Mouse (Mus musculus) MEL (cell line): ENCODE results near the gene Stx1a. TPM values are rescaled to one million over a fixed set of nuclear protein-coding genes. Genes with fewer than 3 reads are reported as not detected.
"Not testable (repeated sequence)": the region's sequence is repeated elsewhere in the genome, so short reads cannot be mapped to it uniquely, and the experiment has no call there.

Experiments used
- DNase-seq: peaks from one replicate; pipeline ENCODE4 v3.0.0; 2011; ENCODE audit warnings: low read depth, low spot score
- H3K27ac ChIP-seq: 2 replicates; pipeline ENCODE4 v1.5.1; 2012; ENCODE audit warnings: low read depth, mild to moderate bottlenecking, control low read depth, low read length, moderate library complexity; ENCODE audit not compliant: control insufficient read depth
- H3K27me3 ChIP-seq, 2 experiments: fragments of 150-350 bp in 1 of 2; sonication (generic) in 1 of 2; 2 replicates each; pipeline ENCODE4 v1.6.1; 2012; ENCODE audit warnings: low read length in 2 of 2, mild to moderate bottlenecking in 2 of 2, improper control_type of control experiment in 1 of 2, moderate library complexity in 1 of 2; ENCODE audit not compliant: insufficient read depth in 2 of 2, control insufficient read depth in 1 of 2
- H3K36me3 ChIP-seq, 2 experiments: 2 replicates each; pipeline ENCODE4 v1.6.1; 2012 to 2014; ENCODE audit warnings: low read length in 2 of 2, improper control_type of control experiment in 1 of 2, inconsistent platforms in 1 of 2, mild to moderate bottlenecking in 1 of 2; ENCODE audit not compliant: insufficient read depth in 2 of 2, control insufficient read depth in 1 of 2
- H3K4me1 ChIP-seq, 2 experiments: fragments of 150-350 bp in 1 of 2; sonication (generic) in 1 of 2; 2 replicates each; pipeline ENCODE4 v1.6.1; 2012; ENCODE audit warnings: low read length in 2 of 2, improper control_type of control experiment in 1 of 2, mild to moderate bottlenecking in 1 of 2; ENCODE audit not compliant: insufficient read depth in 2 of 2, control insufficient read depth in 1 of 2
- H3K4me3 ChIP-seq, 2 experiments: fragments of 150-350 bp in 1 of 2; sonication (generic) in 1 of 2; 2 replicates each; pipeline ENCODE4 v1.5.1; 2012; ENCODE audit warnings: low read depth in 2 of 2, low read length in 2 of 2, mild to moderate bottlenecking in 2 of 2, moderate library complexity in 2 of 2, control low read depth in 1 of 2, improper control_type of control experiment in 1 of 2; ENCODE audit not compliant: control insufficient read depth in 1 of 2, insufficient read depth in 1 of 2
- H3K79me2 ChIP-seq: 2 replicates; pipeline ENCODE4 v1.6.1; 2012; ENCODE audit warnings: mild to moderate bottlenecking, low read length, moderate library complexity; ENCODE audit not compliant: control insufficient read depth, poor library complexity, insufficient read depth
- H3K9ac ChIP-seq: 2 replicates; pipeline ENCODE4 v1.6.1; 2012; ENCODE audit warnings: low read depth, mild to moderate bottlenecking, control low read depth, low read length, moderate library complexity; ENCODE audit not compliant: control insufficient read depth, poor library complexity, severe bottlenecking
- H3K9me3 ChIP-seq: fragments of 150-350 bp; sonication (generic); replicated peaks from 2 replicates; pipeline ENCODE4 v1.6.1; 2012; ENCODE audit warnings: mild to moderate bottlenecking, low read length, improper control_type of control experiment, moderate library complexity; ENCODE audit not compliant: insufficient read depth
- BHLHE40 ChIP-seq: IDR thresholded peaks from 2 replicates; pipeline ENCODE4 v1.6.1; 2012; ENCODE audit warnings: low read depth, mild to moderate bottlenecking, inconsistent platforms, low read length, improper control_type of control experiment, borderline replicate concordance
- CHD2 ChIP-seq: IDR thresholded peaks from 2 replicates; pipeline ENCODE4 v1.6.1; 2011; ENCODE audit warnings: low read length, improper control_type of control experiment
- ELF1 ChIP-seq: IDR thresholded peaks from 2 replicates; pipeline ENCODE4 v1.6.1; 2014; ENCODE audit warnings: low read depth, mild to moderate bottlenecking, inconsistent platforms, low read length, improper control_type of control experiment, moderate library complexity
- EP300 ChIP-seq, 2 experiments: IDR thresholded peaks; 2 replicates each; pipeline ENCODE4 v1.6.1; 2011; ENCODE audit warnings: improper control_type of control experiment in 2 of 2, low read length in 2 of 2, low read depth in 1 of 2, mild to moderate bottlenecking in 1 of 2
- ETS1 ChIP-seq: IDR thresholded peaks from 2 replicates; pipeline ENCODE4 v1.6.1; 2012; ENCODE audit warnings: low read depth, mild to moderate bottlenecking, inconsistent platforms, low read length, improper control_type of control experiment, moderate library complexity
- GATA1 ChIP-seq: IDR thresholded peaks from 2 replicates; pipeline ENCODE4 v1.6.1; 2011; ENCODE audit warnings: low read depth, low read length, improper control_type of control experiment
- HCFC1 ChIP-seq: IDR thresholded peaks from 2 replicates; pipeline ENCODE4 v1.6.1; 2012; ENCODE audit warnings: low read depth, mild to moderate bottlenecking, inconsistent platforms, low read length, improper control_type of control experiment, moderate library complexity
- MAFK ChIP-seq: IDR thresholded peaks from 2 replicates; pipeline ENCODE4 v1.6.1; 2011; ENCODE audit warnings: low read depth, mild to moderate bottlenecking, low read length, improper control_type of control experiment, borderline replicate concordance
- MAX ChIP-seq: IDR thresholded peaks from 2 replicates; pipeline ENCODE4 v1.6.1; 2011; ENCODE audit warnings: low read length, improper control_type of control experiment
- MAZ ChIP-seq: IDR thresholded peaks from 2 replicates; pipeline ENCODE4 v1.6.1; 2012; ENCODE audit warnings: low read depth, mild to moderate bottlenecking, inconsistent platforms, low read length, improper control_type of control experiment
- MEF2A ChIP-seq: IDR thresholded peaks from 2 replicates; pipeline ENCODE4 v1.6.1; 2014; ENCODE audit warnings: low read depth, mild to moderate bottlenecking, inconsistent platforms, low read length, improper control_type of control experiment; ENCODE audit not compliant: poor library complexity, insufficient replicate concordance, severe bottlenecking; ENCODE audit errors: extremely low read depth
- MXI1 ChIP-seq: IDR thresholded peaks from 2 replicates; pipeline ENCODE4 v1.6.1; 2011; ENCODE audit warnings: mild to moderate bottlenecking, low read depth, low read length, improper control_type of control experiment
- MYB ChIP-seq: IDR thresholded peaks from 2 replicates; pipeline ENCODE4 v1.6.1; 2011; ENCODE audit warnings: mild to moderate bottlenecking, low read depth, low read length, improper control_type of control experiment
- MYC ChIP-seq: IDR thresholded peaks from 2 replicates; pipeline ENCODE4 v1.6.1; 2011; ENCODE audit warnings: low read depth, mild to moderate bottlenecking, low read length, improper control_type of control experiment, moderate library complexity
- NELFE ChIP-seq: IDR thresholded peaks from 2 replicates; pipeline ENCODE4 v1.6.1; 2011; ENCODE audit warnings: low read depth, low read length, improper control_type of control experiment
- NRF1 ChIP-seq: IDR thresholded peaks from 2 replicates; pipeline ENCODE4 v1.6.1; 2014; ENCODE audit warnings: low read depth, mild to moderate bottlenecking, inconsistent platforms, low read length, improper control_type of control experiment, moderate library complexity; ENCODE audit not compliant: poor library complexity, insufficient read depth, severe bottlenecking
- POLR2A ChIP-seq, 2 experiments: IDR thresholded peaks; 2 replicates each; pipeline ENCODE4 v1.6.1; 2011 to 2012; ENCODE audit warnings: low read length in 2 of 2, mild to moderate bottlenecking in 2 of 2, control low read depth in 1 of 2, improper control_type of control experiment in 1 of 2, low read depth in 1 of 2, moderate library complexity in 1 of 2; ENCODE audit not compliant: control insufficient read depth in 1 of 2, insufficient read depth in 1 of 2, poor library complexity in 1 of 2
- POLR2AphosphoS2 ChIP-seq: IDR thresholded peaks from 2 replicates; pipeline ENCODE4 v1.6.1; 2011; ENCODE audit warnings: low read length, improper control_type of control experiment
- SIN3A ChIP-seq: IDR thresholded peaks from 2 replicates; pipeline ENCODE4 v1.6.1; 2012; ENCODE audit warnings: low read length, improper control_type of control experiment, inconsistent platforms
- TAL1 ChIP-seq: IDR thresholded peaks from 2 replicates; pipeline ENCODE4 v1.6.1; 2012; ENCODE audit warnings: mild to moderate bottlenecking, inconsistent platforms, low read length, moderate library complexity, mixed read lengths
- TBP ChIP-seq: IDR thresholded peaks from 2 replicates; pipeline ENCODE4 v1.8.0; 2011; ENCODE audit warnings: low read depth, low read length, improper control_type of control experiment
- TCF12 ChIP-seq: IDR thresholded peaks from 2 replicates; pipeline ENCODE4 v1.6.1; 2014; ENCODE audit warnings: low read depth, mild to moderate bottlenecking, inconsistent platforms, low read length, improper control_type of control experiment, moderate library complexity
- ZMIZ1 ChIP-seq: IDR thresholded peaks from 2 replicates; pipeline ENCODE4 v1.6.1; 2012; ENCODE audit warnings: low read depth, mild to moderate bottlenecking, inconsistent platforms, low read length, improper control_type of control experiment, moderate library complexity
- polyA plus RNA-seq, 2 experiments: library from polyadenylated mRNA; stranded (reverse) in 1 of 2; unstranded in 1 of 2; fragments of >175 nt in 1 of 2; fragments of >200 nt in 1 of 2; gene quantifications; 2 replicates each; pipeline versions ENCODE4 v1.2.1 to v1.2.4; 2012; ENCODE audit warnings: low replicate concordance in 2 of 2, low read depth in 1 of 2; ENCODE audit not compliant: insufficient read length in 2 of 2, insufficient read depth in 1 of 2, missing spikeins in 1 of 2
- total RNA-seq: library from RNA; depleted of rRNA; stranded (reverse); fragments of 300-350 nt; gene quantifications from 2 replicates; pipeline ENCODE4 v1.2.3, GENCODE M21; 2012

Stx1a gene
- total and polyA plus RNA-seq, 3 experiments: 3.3 to 6.0 TPM; not detected in 1

DNA sequence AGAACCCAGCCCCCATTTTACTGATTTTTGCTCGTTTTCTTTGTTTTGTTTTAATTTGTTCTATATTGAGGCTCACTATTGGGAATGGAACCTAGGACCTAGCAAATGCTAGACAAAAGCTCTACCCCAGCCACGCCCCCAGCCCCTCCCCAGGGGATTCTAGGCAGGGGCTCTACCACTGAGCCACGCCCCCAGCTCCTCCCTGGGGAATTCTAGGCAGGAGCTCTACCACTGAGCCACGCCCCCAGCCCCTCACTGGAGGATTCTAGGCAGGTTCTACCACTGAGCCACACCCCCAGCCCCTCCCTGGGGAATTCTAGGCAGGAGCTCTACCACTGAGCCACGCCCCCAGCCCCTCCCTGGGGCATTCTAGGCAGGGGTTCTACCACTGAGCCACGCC, 26.0 kb downstream of the Stx1a start:
- H3K27ac ChIP-seq, DNase-seq: not testable (repeated sequence)

DNA sequence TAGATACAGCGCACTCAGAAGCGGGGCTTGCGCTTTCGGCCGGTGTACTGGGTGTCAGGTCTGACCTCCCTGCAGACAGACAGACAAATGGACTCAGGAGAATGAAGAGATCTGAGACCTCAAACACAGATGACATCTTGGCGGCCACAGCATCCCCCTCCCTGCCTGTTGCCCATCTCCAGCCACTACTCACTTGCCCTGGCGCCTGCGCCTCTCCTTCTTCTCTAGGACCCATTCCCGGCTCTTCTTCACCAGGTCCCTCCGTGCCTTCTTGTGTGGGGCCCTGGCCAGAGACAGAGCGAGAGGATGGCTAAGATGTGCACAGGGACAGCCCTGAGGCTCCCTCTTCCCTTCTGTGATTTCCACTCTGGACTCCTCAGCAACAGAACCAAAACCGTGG, 30.1 kb downstream of the Stx1a start:
- no peak for TF ChIP-seq EP300 (IDR thresholded peaks at IDR 0.05; ENCODE audit: low read depth in 1 of 2, low read length in 2 of 2)
- no peak for DNase-seq
- Histone ChIP-seq H3K9ac (no peak overlapping the region), H3K79me2 (no peaks in the 10 kb centered on the region), H3K9me3 (no peaks in the 10 kb centered on the region), H3K27ac (no peak overlapping the region), H3K27me3 (no peaks in the 10 kb centered on the region), H3K4me3 (no peak overlapping the region), H3K36me3 (peaks cover 0 to 2% of the 10 kb centered on the region in 2 experiments; a peak in 1 of 4 replicates), H3K4me1 (no peaks in the 10 kb centered on the region)

More for the DNA sequence above, 26.0 kb downstream of the Stx1a start:
- H3K9me3 ChIP-seq, H3K27me3 ChIP-seq, H3K4me3 ChIP-seq, H3K36me3 ChIP-seq, H3K79me2 ChIP-seq, H3K4me1 ChIP-seq, H3K9ac ChIP-seq: not testable (repeated sequence)

- no peaks in the 10 kb centered on the region for H3K9me3 ChIP-seq
- peak within 1 kb of the TSS; percentile 82 to 92 for H3K4me3 ChIP-seq
Measured at GRCm38 (mm10) chr5:135063629-135064381, 40.5 kb downstream of the Stx1a start, which contains the start of gene Dnajc30. TSS of gene Dnajc30 (plus strand) at chr5:135064202.

More at GRCm38 (mm10) chr5:135063629-135064381, 40.5 kb downstream of the Stx1a start, which contains the start of gene Dnajc30:
- Histone ChIP-seq H3K4me1 (peaks cover 3 to 13% of the 10 kb centered on the region in 2 experiments), H3K36me3 (peaks cover 0 to 11% of the 10 kb centered on the region in 2 experiments; a peak in 3 of 4 replicates), H3K9ac (peak within 1 kb of the TSS; percentile 93)
- TF ChIP-seq MAX (peak; percentile 81), MAZ (peak; percentile 66; the same call in 1 of the 2 replicates), TAL1 (no peak), ETS1 (no peak; the same call in 1 of the 2 replicates), POLR2A (IDR thresholded peaks at IDR 0.05; ENCODE audit: control insufficient read depth in 1 of 2, insufficient read depth in 1 of 2, low read depth in 1 of 2, low read length in 2 of 2, poor library complexity in 1 of 2) (peak; percentile 86 to 99), SIN3A (peak; percentile 97), ELF1 (peak; percentile 56; the same call in 1 of the 2 replicates), GATA1 (no peak), NELFE (peak; percentile 82), HCFC1 (peak; percentile 92), ZMIZ1 (peak; percentile 68), MYC (peak; percentile 73; the same call in 1 of the 2 replicates), CHD2 (peak; percentile 28; the same call in 1 of the 2 replicates), NRF1 (0 out of 2 replicates have a peak, but pooled peaks have one; percentile 37), MXI1 (peak; percentile 95), MEF2A (no peak), MYB (no peak), MAFK (no peak), POLR2AphosphoS2 (peak; percentile 72; the same call in 1 of the 2 replicates), BHLHE40 (no peak), TCF12 (peak; percentile 52; the same call in 1 of the 2 replicates), TBP (peak; percentile 70)
- TF ChIP-seq, all 39 proteins: peak for 15
- DNase-seq: peak; percentile 98
- Histone ChIP-seq H3K27me3 (no peaks in the 10 kb centered on the region), H3K27ac (peak within 1 kb of the TSS; percentile 31), H3K79me2 (peaks cover 22% of the 10 kb centered on the region)
